ENCODE assay signal across 8 mouse cellular contexts in genomic region chr1:150307599-150307998, GRCm38 (mm10). TPM values are rescaled to one million over a fixed set of nuclear protein-coding genes. Genes with fewer than 3 reads are reported as not detected.
A peak's percentile ranks its signal among the peaks of the same experiment; 100 is the strongest.
DNase-seq lines count a peak whose midpoint lies in the region; ATAC-seq and TF ChIP-seq lines count a peak whose summit lies in the region.

No protein-coding gene starts in this region.

- no peak overlapping the region for H3K9ac ChIP-seq in heart, postnatal 0 days (replicated peaks; ENCODE audit: low read depth, low read length)
- H3K9ac ChIP-seq in forebrain, postnatal 0 days = no peak overlapping the region
- H3K9ac ChIP-seq in midbrain, postnatal 0 days (replicated peaks; ENCODE audit: low read length, poor library complexity, severe bottlenecking) = no peak overlapping the region

- H3K4me1 ChIP-seq in heart, postnatal 0 days (ENCODE audit: control insufficient read depth, insufficient read depth) = no peaks in the 10 kb centered on the region
- H3K4me1 ChIP-seq in heart, embryonic 10.5 days = no peaks in the 10 kb centered on the region
- no peaks in the 10 kb centered on the region for H3K4me1 ChIP-seq in forebrain, postnatal 0 days (ENCODE audit: insufficient read depth)
- no peaks in the 10 kb centered on the region for H3K4me1 ChIP-seq in midbrain, postnatal 0 days (ENCODE audit: insufficient read depth, low read length)

- H3K27me3 ChIP-seq in heart, postnatal 0 days (ENCODE audit: control insufficient read depth, insufficient read depth, low read length) = no peaks in the 10 kb centered on the region
- no peaks in the 10 kb centered on the region for H3K27me3 ChIP-seq in heart, embryonic 10.5 days (ENCODE audit: insufficient read depth, poor library complexity, severe bottlenecking)
- no peaks in the 10 kb centered on the region for H3K27me3 ChIP-seq in forebrain, postnatal 0 days (ENCODE audit: insufficient read depth, low read length)
- no peaks in the 10 kb centered on the region for H3K27me3 ChIP-seq in midbrain, postnatal 0 days (ENCODE audit: insufficient read depth, low read length)

- H3K36me3 ChIP-seq in heart, postnatal 0 days (replicated peaks; ENCODE audit: control insufficient read depth, insufficient read depth, low read length) = no peaks in the 10 kb centered on the region
- H3K36me3 ChIP-seq in heart, embryonic 10.5 days = no peaks in the 10 kb centered on the region
- no peaks in the 10 kb centered on the region for H3K36me3 ChIP-seq in forebrain, postnatal 0 days (ENCODE audit: insufficient read depth)
- H3K36me3 ChIP-seq in midbrain, postnatal 0 days (ENCODE audit: insufficient read depth, low read length) = no peaks in the 10 kb centered on the region

- 45% methylated on average over 1 of the region's 1 CpGs for WGBS in heart, postnatal 0 days
- WGBS in heart, embryonic 10.5 days = 59% methylated on average over 1 of the region's 1 CpGs
- WGBS in forebrain, postnatal 0 days = 64% methylated on average over 1 of the region's 1 CpGs
- WGBS in midbrain, postnatal 0 days = 64% methylated on average over 1 of the region's 1 CpGs

- H3K4me2 ChIP-seq in heart, postnatal 0 days (ENCODE audit: low read depth, low read length) = no peak overlapping the region
- no peak overlapping the region for H3K4me2 ChIP-seq in forebrain, postnatal 0 days (ENCODE audit: low read depth)
- no peak overlapping the region for H3K4me2 ChIP-seq in midbrain, postnatal 0 days (ENCODE audit: low read depth, low read length, poor library complexity, severe bottlenecking)

- DNase-seq in heart, postnatal 0 days (ENCODE audit: low spot score) = peak; percentile 15
- no peak for DNase-seq in heart, embryonic 10.5 days (ENCODE audit: low spot score)
- peak; percentile 33 to 47 for DNase-seq in right cerebral cortex, adult 2 months (ENCODE audit: low spot score in 2 of 2)
- DNase-seq in right cerebral cortex, postnatal 25 days = no peak
- DNase-seq in forebrain, postnatal 0 days = peak; percentile 25
- peak; percentile 21 for DNase-seq in midbrain, postnatal 0 days (ENCODE audit: low spot score)
- DNase-seq in urinary bladder, postnatal 4 days (ENCODE audit: low spot score in 2 of 2) = no peak
- DNase-seq in urinary bladder, postnatal 14 days (ENCODE audit: low spot score) = no peak

- H3K27ac ChIP-seq in heart, postnatal 0 days (ENCODE audit: low read depth) = no peak overlapping the region
- no peak overlapping the region for H3K27ac ChIP-seq in heart, embryonic 10.5 days
- no peak overlapping the region for H3K27ac ChIP-seq in forebrain, postnatal 0 days (ENCODE audit: low read depth, low read length)
- H3K27ac ChIP-seq in midbrain, postnatal 0 days (ENCODE audit: low read depth, low read length) = no peak overlapping the region

- TF ChIP-seq EP300 in heart, postnatal 0 days (IDR thresholded peaks at IDR 0.05; ENCODE audit: low read depth) = no peak

- no peak overlapping the region for H3K4me3 ChIP-seq in heart, postnatal 0 days (ENCODE audit: low read depth, low read length)
- H3K4me3 ChIP-seq in heart, embryonic 10.5 days = no peak overlapping the region
- no peak overlapping the region for H3K4me3 ChIP-seq in forebrain, postnatal 0 days (ENCODE audit: low read depth, low read length)
- H3K4me3 ChIP-seq in midbrain, postnatal 0 days (ENCODE audit: low read depth, low read length) = no peak overlapping the region

- ATAC-seq in heart, postnatal 0 days (ENCODE audit: insufficient read depth, low read depth) = no peak
- ATAC-seq in forebrain, postnatal 0 days = no peak
- ATAC-seq in midbrain, postnatal 0 days (ENCODE audit: low FRiP score) = no peak

- TF ChIP-seq CTCF in heart, postnatal 0 days (IDR thresholded peaks at IDR 0.05; ENCODE audit: low read depth) = peak; percentile 63
- TF ChIP-seq CTCF in forebrain, postnatal 0 days (IDR thresholded peaks at IDR 0.05; ENCODE audit: low read depth) = peak; percentile 58
- peak; percentile 75 for TF ChIP-seq CTCF in midbrain, postnatal 0 days (IDR thresholded peaks at IDR 0.05)

- 0 out of 2 replicates have a peak, but pooled peaks cover 5% of the 10 kb centered on the region for H3K9me3 ChIP-seq in heart, postnatal 0 days (replicated peaks; ENCODE audit: control insufficient read depth, low read length)
- H3K9me3 ChIP-seq in heart, embryonic 10.5 days = no peaks in the 10 kb centered on the region
- H3K9me3 ChIP-seq in forebrain, postnatal 0 days (ENCODE audit: low read length) = no peaks in the 10 kb centered on the region
- H3K9me3 ChIP-seq in midbrain, postnatal 0 days (ENCODE audit: low read length) = 0 out of 2 replicates have a peak, but pooled peaks cover 3% of the 10 kb centered on the region

RNA-seq across cellular contexts. Expression of gene Pdc, which starts 11.6 kb away (rescaled TPM):
- total RNA-seq in heart, postnatal 0 days (2014; rRNA removed; ENCODE audit: low replicate concordance) = not detected in 2 replicates
- not detected in 2 replicates for polyA plus RNA-seq in heart, postnatal 0 days (2015; fragmentation: Nextera tagmentation; extraction: Ambion mirVana)
- not detected in 2 replicates for polyA plus RNA-seq in heart, embryonic 10.5 days (2016; fragmentation: Nextera tagmentation; extraction: Ambion mirVana)
- total RNA-seq in forebrain, postnatal 0 days (2014; rRNA removed) = 0.90 TPM in 1 of 2 replicates, not detected in the other
- polyA plus RNA-seq in forebrain, postnatal 0 days (2015; fragmentation: Nextera tagmentation; extraction: Ambion mirVana) = not detected in 2 replicates
- total RNA-seq in midbrain, postnatal 0 days (2014; rRNA removed) = not detected in 2 replicates
- polyA plus RNA-seq in midbrain, postnatal 0 days (2015; fragmentation: Nextera tagmentation; extraction: Ambion mirVana) = not detected in 2 replicates

Comparison
In these comparisons a context has a peak if more than half of its experiments do, and no peak if none do; other contexts are left out.
1. DNase-seq: peak in heart, postnatal 0 days (single experiment), right cerebral cortex, adult 2 months (2 of 2), forebrain, postnatal 0 days (single experiment) and midbrain, postnatal 0 days (single experiment); none in heart, embryonic 10.5 days (single experiment), right cerebral cortex, postnatal 25 days (single experiment), urinary bladder, postnatal 4 days (0 of 2) and urinary bladder, postnatal 14 days (single experiment).
2. Peak in every context shown above with its lines, with median percentiles within 50 percentile points of each other: CTCF ChIP-seq.